Mouse (Mus musculus): Measurements from ENCODE around the gene Fermt2. TPM values are rescaled to one million over a fixed set of nuclear protein-coding genes. Genes with fewer than 3 reads are reported as not detected.

Gene Fermt2
- polyA plus RNA-seq, 1 experiment from 2014 or later, result 147 TPM

- H3K4me3 ChIP-seq (ENCODE audit: low read length), result no peak overlapping the region
- no peaks in the 10 kb centered on the region for H3K4me1 ChIP-seq (ENCODE audit: control insufficient read depth, insufficient read depth, low read length)
- no peaks in the 10 kb centered on the region for H3K9me3 ChIP-seq (ENCODE audit: control insufficient read depth, low read length)
- 88% methylated on average over 4 of the region's 4 CpGs for WGBS
- ATAC-seq (ENCODE audit: low FRiP score, low TSS enrichment), result no peak
- H3K27me3 ChIP-seq (ENCODE audit: control insufficient read depth, insufficient read depth, low read length), result no peaks in the 10 kb centered on the region
- H3K9ac ChIP-seq (ENCODE audit: low read depth, low read length), result no peak overlapping the region
- H3K4me2 ChIP-seq (replicated peaks; ENCODE audit: low read depth, low read length), result no peak overlapping the region
- no peaks in the 10 kb centered on the region for H3K36me3 ChIP-seq (ENCODE audit: control insufficient read depth, insufficient read depth, low read length)
- no peak overlapping the region for H3K27ac ChIP-seq (ENCODE audit: low read depth, low read length)
Observed at GRCm38 (mm10) chr14:45552431-45552830, 22.5 kb upstream of the Fermt2 start.

- no peak overlapping the region for H3K27ac ChIP-seq (ENCODE audit: low read depth, low read length)
- no peaks in the 10 kb centered on the region for H3K4me1 ChIP-seq (ENCODE audit: control insufficient read depth, insufficient read depth, low read length)
- H3K9ac ChIP-seq (ENCODE audit: low read depth, low read length), result no peak overlapping the region
- H3K27me3 ChIP-seq (ENCODE audit: control insufficient read depth, insufficient read depth, low read length), result no peaks in the 10 kb centered on the region
- no peaks in the 10 kb centered on the region for H3K9me3 ChIP-seq (ENCODE audit: control insufficient read depth, low read length)
- ATAC-seq (ENCODE audit: low FRiP score, low TSS enrichment), result no peak
- H3K4me2 ChIP-seq (replicated peaks; ENCODE audit: low read depth, low read length), result no peak overlapping the region
- H3K36me3 ChIP-seq (ENCODE audit: control insufficient read depth, insufficient read depth, low read length), result no peaks in the 10 kb centered on the region
- no peak overlapping the region for H3K4me3 ChIP-seq (ENCODE audit: low read length)
- 59% methylated on average over 17 of the region's 17 CpGs for WGBS
Observed at GRCm38 (mm10) chr14:45551121-45551768, 21.3 kb upstream of the Fermt2 start.

- H3K4me2 ChIP-seq (replicated peaks; ENCODE audit: low read depth, low read length), result no peak overlapping the region
- no peak overlapping the region for H3K27ac ChIP-seq (ENCODE audit: low read depth, low read length)
- H3K27me3 ChIP-seq (ENCODE audit: control insufficient read depth, insufficient read depth, low read length), result no peaks in the 10 kb centered on the region
- no peak overlapping the region for H3K4me3 ChIP-seq (ENCODE audit: low read length)
- no peak for ATAC-seq (ENCODE audit: low FRiP score, low TSS enrichment)
- no peak overlapping the region for H3K9ac ChIP-seq (ENCODE audit: low read depth, low read length)
- H3K9me3 ChIP-seq (ENCODE audit: control insufficient read depth, low read length), result no peaks in the 10 kb centered on the region
- no peaks in the 10 kb centered on the region for H3K4me1 ChIP-seq (ENCODE audit: control insufficient read depth, insufficient read depth, low read length)
- WGBS, result 50% methylated on average over 13 of the region's 13 CpGs
- no peaks in the 10 kb centered on the region for H3K36me3 ChIP-seq (ENCODE audit: control insufficient read depth, insufficient read depth, low read length)
Observed at GRCm38 (mm10) chr14:45550010-45550647, 20.2 kb upstream of the Fermt2 start.

- Histone ChIP-seq H3K27me3 (ENCODE audit: control insufficient read depth, insufficient read depth, low read length) (no peaks in the 10 kb centered on the region), H3K9ac (ENCODE audit: low read depth, low read length) (no peak overlapping the region), H3K36me3 (ENCODE audit: control insufficient read depth, insufficient read depth, low read length) (no peaks in the 10 kb centered on the region), H3K27ac (ENCODE audit: low read depth, low read length) (no peak overlapping the region), H3K4me2 (replicated peaks; ENCODE audit: low read depth, low read length) (no peak overlapping the region), H3K9me3 (ENCODE audit: control insufficient read depth, low read length) (no peaks in the 10 kb centered on the region), H3K4me3 (ENCODE audit: low read length) (no peak overlapping the region), H3K4me1 (ENCODE audit: control insufficient read depth, insufficient read depth, low read length) (no peaks in the 10 kb centered on the region)
- ATAC-seq (ENCODE audit: low FRiP score, low TSS enrichment), result no peak
- WGBS, result 76% methylated on average over 3 of the region's 3 CpGs
Observed at GRCm38 (mm10) chr14:45548118-45548517, 18.2 kb upstream of the Fermt2 start.

GRCm38 (mm10) chr14:45544905-45545304 lies 15.0 kb upstream of the Fermt2 start:
- Histone ChIP-seq H3K4me2 (replicated peaks; ENCODE audit: low read depth, low read length) (no peak overlapping the region), H3K4me3 (ENCODE audit: low read length) (no peak overlapping the region), H3K27ac (ENCODE audit: low read depth, low read length) (no peak overlapping the region), H3K27me3 (ENCODE audit: control insufficient read depth, insufficient read depth, low read length) (no peaks in the 10 kb centered on the region), H3K36me3 (ENCODE audit: control insufficient read depth, insufficient read depth, low read length) (no peaks in the 10 kb centered on the region), H3K9me3 (ENCODE audit: control insufficient read depth, low read length) (no peaks in the 10 kb centered on the region), H3K9ac (ENCODE audit: low read depth, low read length) (no peak overlapping the region), H3K4me1 (ENCODE audit: control insufficient read depth, insufficient read depth, low read length) (no peaks in the 10 kb centered on the region)
- ATAC-seq (ENCODE audit: low FRiP score, low TSS enrichment), result no peak
- 52% methylated on average over 7 of the region's 7 CpGs for WGBS

GRCm38 (mm10) chr14:45544026-45544425 lies 14.1 kb upstream of the Fermt2 start:
- ATAC-seq (ENCODE audit: low FRiP score, low TSS enrichment), result no peak
- WGBS, result 65% methylated on average over 5 of the region's 6 CpGs
- H3K4me3 ChIP-seq (ENCODE audit: low read length), result no peak overlapping the region

GRCm38 (mm10) chr14:45539659-45540468 lies 9.9 kb upstream of the Fermt2 start:
- no peak overlapping the region for H3K4me2 ChIP-seq (replicated peaks; ENCODE audit: low read depth, low read length)
- no peak overlapping the region for H3K9ac ChIP-seq (ENCODE audit: low read depth, low read length)
- H3K27me3 ChIP-seq (ENCODE audit: control insufficient read depth, insufficient read depth, low read length), result no peaks in the 10 kb centered on the region
- WGBS, result 40% methylated on average over 12 of the region's 12 CpGs
- H3K4me1 ChIP-seq (ENCODE audit: control insufficient read depth, insufficient read depth, low read length), result no peaks in the 10 kb centered on the region
- H3K27ac ChIP-seq (ENCODE audit: low read depth, low read length), result peak overlapping the region; percentile 9
- peak; percentile 38; the same call in 1 of the 2 replicates for ATAC-seq (ENCODE audit: low FRiP score, low TSS enrichment)
- H3K36me3 ChIP-seq (ENCODE audit: control insufficient read depth, insufficient read depth, low read length), result no peaks in the 10 kb centered on the region
- H3K4me3 ChIP-seq (ENCODE audit: low read length), result no peak overlapping the region
- no peaks in the 10 kb centered on the region for H3K9me3 ChIP-seq (ENCODE audit: control insufficient read depth, low read length)

More at GRCm38 (mm10) chr14:45544026-45544425, 14.1 kb upstream of the Fermt2 start:
- Histone ChIP-seq H3K36me3 (ENCODE audit: control insufficient read depth, insufficient read depth, low read length) (no peaks in the 10 kb centered on the region), H3K9ac (ENCODE audit: low read depth, low read length) (no peak overlapping the region), H3K27ac (ENCODE audit: low read depth, low read length) (no peak overlapping the region), H3K4me1 (ENCODE audit: control insufficient read depth, insufficient read depth, low read length) (no peaks in the 10 kb centered on the region), H3K4me2 (replicated peaks; ENCODE audit: low read depth, low read length) (no peak overlapping the region), H3K9me3 (ENCODE audit: control insufficient read depth, low read length) (no peaks in the 10 kb centered on the region), H3K27me3 (ENCODE audit: control insufficient read depth, insufficient read depth, low read length) (no peaks in the 10 kb centered on the region)

GRCm38 (mm10) chr14:45530364-45531345 lies 737 bp upstream of the Fermt2 start:
- Histone ChIP-seq H3K4me1 (ENCODE audit: control insufficient read depth, insufficient read depth, low read length) (peaks cover 17% of the 10 kb centered on the region), H3K9ac (ENCODE audit: low read depth, low read length) (peak overlapping the region; percentile 94), H3K27me3 (ENCODE audit: control insufficient read depth, insufficient read depth, low read length) (no peaks in the 10 kb centered on the region), H3K27ac (ENCODE audit: low read depth, low read length) (peak overlapping the region; percentile 93), H3K4me2 (replicated peaks; ENCODE audit: low read depth, low read length) (peak overlapping the region; percentile 86), H3K36me3 (ENCODE audit: control insufficient read depth, insufficient read depth, low read length) (no peaks in the 10 kb centered on the region; the same call in 1 of the 2 replicates), H3K4me3 (ENCODE audit: low read length) (peak overlapping the region; percentile 80), H3K9me3 (ENCODE audit: control insufficient read depth, low read length) (no peaks in the 10 kb centered on the region)
- WGBS, result under 1% methylated on average over 37 of the region's 37 CpGs
- peak; percentile 38 for ATAC-seq (ENCODE audit: low FRiP score, low TSS enrichment)
